Mouse (Mus musculus) left cerebral cortex, adult 2 months (tissue): ENCODE results near the gene Tbc1d23. TPM values are rescaled to one million over a fixed set of nuclear protein-coding genes. Genes with fewer than 3 reads are reported as not detected.

Experiments used
- DNase-seq, 2 experiments: peaks; one replicate each; pipeline ENCODE4 v3.0.0; 2021 to 2022; ENCODE audit warnings: low spot score in 2 of 2, mixed read lengths in 1 of 2; ENCODE audit errors: extremely low spot score in 1 of 2
- H3K27ac ChIP-seq: fragments of 200-600 bp; 2 replicates; pipeline ENCODE4 v1.8.1; 2022
- H3K4me3 ChIP-seq: fragments of 200-600 bp; 2 replicates; pipeline ENCODE4 v1.8.1; 2022
- CTCF ChIP-seq: fragments of 200-600 bp; IDR thresholded peaks from 2 replicates; pipeline ENCODE4 v1.8.1; 2022; ENCODE audit warnings: antibody characterized with exemption, mild to moderate bottlenecking, moderate library complexity
- intact Hi-C: fragments of 180-260 bp; cut with DNase I; formaldehyde crosslinking; loops from one replicate; pipeline ENCODE4 v1.15.1; 2025
- total RNA-seq, 2 experiments: library from RNA; stranded (reverse); gene quantifications; 2 replicates each; pipeline ENCODE4 v1.2.3; 2021

The Tbc1d23 gene
- total RNA-seq, 2 experiments from 2014 or later: 45.0 to 46.1 TPM

GRCm38 (mm10) chr16:57171570-57171969 is 59.7 kb downstream of the Tbc1d23 start:
- no peak for TF ChIP-seq CTCF
- no peak for DNase-seq

GRCm38 (mm10) chr16:57171161-57171560 is 60.1 kb downstream of the Tbc1d23 start:
- no peak overlapping the region for H3K27ac ChIP-seq
- H3K4me3 ChIP-seq: no peak overlapping the region
- no peak for TF ChIP-seq CTCF
- no peak for DNase-seq
- intact Hi-C loops: no loop called here

More at GRCm38 (mm10) chr16:57171570-57171969, 59.7 kb downstream of the Tbc1d23 start:
- intact Hi-C loops: no loop called here
- no peak overlapping the region for H3K27ac ChIP-seq
- H3K4me3 ChIP-seq: no peak overlapping the region

- H3K4me3 ChIP-seq: no peak overlapping the region
- no peak for DNase-seq
- no peak for TF ChIP-seq CTCF
- intact Hi-C loops: loop anchor here (5.0 kb wide), 1 partner anchor 46 kb away; the partner anchor contains the start of gene Tomm70a
- no peak overlapping the region for H3K27ac ChIP-seq
Observed at GRCm38 (mm10) chr16:57168236-57168635, 63.1 kb downstream of the Tbc1d23 start.

- no peak for TF ChIP-seq CTCF
- Histone ChIP-seq H3K27ac (peak overlapping the region; percentile 52), H3K4me3 (peak overlapping the region; percentile 64)
- intact Hi-C loops: loop anchor here (5.0 kb wide), 1 partner anchor 45 kb away; the partner anchor contains the start of gene Tomm70a
- no peak for DNase-seq
Observed at GRCm38 (mm10) chr16:57167514-57167912, 63.8 kb downstream of the Tbc1d23 start.

- intact Hi-C loops: loop anchor here (5.0 kb wide), 1 partner anchor 45 kb away; the partner anchor contains the start of gene Tomm70a
- peak within 1 kb of the TSS; percentile 84 for H3K27ac ChIP-seq
- H3K4me3 ChIP-seq: peak within 1 kb of the TSS; percentile 64
- peak; percentile 93 to 94 for DNase-seq
- peak; percentile 83 for TF ChIP-seq CTCF
Observed at GRCm38 (mm10) chr16:57166611-57167513, 64.4 kb downstream of the Tbc1d23 start, which contains the start of gene Nit2. TSS of gene Nit2 (minus strand) at chr16:57167341.

- Histone ChIP-seq H3K4me3 (no peak overlapping the region), H3K27ac (no peak overlapping the region; the same call in 1 of the 2 replicates)
- no peak for TF ChIP-seq CTCF
- no peak for DNase-seq
- intact Hi-C loops: loop anchor here (5.0 kb wide), 1 partner anchor 44 kb away; the partner anchor contains the start of gene Tomm70a
Observed at GRCm38 (mm10) chr16:57166086-57166485, 65.2 kb downstream of the Tbc1d23 start.

GRCm38 (mm10) chr16:57165157-57165556 is 66.1 kb downstream of the Tbc1d23 start:
- TF ChIP-seq CTCF: no peak
- no peak for DNase-seq
- intact Hi-C loops: loop anchor here (5.0 kb wide), 1 partner anchor 43 kb away; the partner anchor contains the start of gene Tomm70a
- H3K4me3 ChIP-seq: no peak overlapping the region
- no peak overlapping the region for H3K27ac ChIP-seq

- H3K27ac ChIP-seq: no peak overlapping the region
- no peak for DNase-seq
- intact Hi-C loops: no loop called here
- no peak overlapping the region for H3K4me3 ChIP-seq
- TF ChIP-seq CTCF: no peak
Observed at GRCm38 (mm10) chr16:57163694-57164093, 67.6 kb downstream of the Tbc1d23 start.

- H3K4me3 ChIP-seq: no peak overlapping the region
- H3K27ac ChIP-seq: no peak overlapping the region
- intact Hi-C loops: no loop called here
- no peak for TF ChIP-seq CTCF
- no peak for DNase-seq
Observed at GRCm38 (mm10) chr16:57162841-57163240, 68.5 kb downstream of the Tbc1d23 start.

GRCm38 (mm10) chr16:57159835-57160234 is 71.5 kb downstream of the Tbc1d23 start:
- no peak for TF ChIP-seq CTCF
- intact Hi-C loops: no loop called here

GRCm38 (mm10) chr16:57157728-57158127 is 73.6 kb downstream of the Tbc1d23 start:
- no peak for DNase-seq
- no peak overlapping the region for H3K4me3 ChIP-seq
- intact Hi-C loops: no loop called here
- TF ChIP-seq CTCF: no peak
- no peak overlapping the region for H3K27ac ChIP-seq

More at GRCm38 (mm10) chr16:57159835-57160234, 71.5 kb downstream of the Tbc1d23 start:
- no peak overlapping the region for H3K4me3 ChIP-seq
- no peak overlapping the region for H3K27ac ChIP-seq
- DNase-seq: no peak

- TF ChIP-seq CTCF: no peak
- intact Hi-C loops: no loop called here
Observed at GRCm38 (mm10) chr16:57157076-57157475, 74.2 kb downstream of the Tbc1d23 start.

More at GRCm38 (mm10) chr16:57157076-57157475, 74.2 kb downstream of the Tbc1d23 start:
- no peak for DNase-seq
- Histone ChIP-seq H3K4me3 (no peak overlapping the region), H3K27ac (no peak overlapping the region)
